Mouse (Mus musculus): Measurements from ENCODE around the gene Znrf1. TPM values are rescaled to one million over a fixed set of nuclear protein-coding genes. Genes with fewer than 3 reads are reported as not detected.

The Znrf1 gene
- polyA plus RNA-seq, 1 experiment from 2014 or later = 14.8 TPM

DNA sequence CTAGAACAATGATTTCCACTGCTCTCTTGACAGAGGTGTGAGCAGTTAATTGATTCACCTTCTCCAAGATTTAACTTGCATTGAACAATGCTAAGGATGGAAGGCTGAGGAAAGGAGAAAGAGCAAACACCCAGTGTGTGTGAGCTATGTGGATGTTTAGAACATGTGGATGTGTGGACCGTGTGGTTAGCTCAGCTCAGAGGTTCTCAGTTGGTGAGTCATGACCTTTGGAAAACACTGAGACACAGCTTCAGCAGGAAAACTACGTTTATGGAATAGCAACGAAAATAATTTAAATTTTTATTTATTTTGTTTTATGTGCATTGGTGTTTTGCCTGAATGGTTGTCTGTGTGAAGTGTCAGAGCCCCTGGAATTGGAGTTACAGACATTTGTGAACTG is 54.3 kb downstream of the Znrf1 start:
- 42% methylated on average over 3 of the region's 3 CpGs for WGBS
- Histone ChIP-seq H3K4me3 (ENCODE audit: low read depth, low read length) (no peak overlapping the region), H3K36me3 (ENCODE audit: control insufficient read depth, insufficient read depth, low read length) (no peaks in the 10 kb centered on the region), H3K27me3 (ENCODE audit: control insufficient read depth, insufficient read depth, low read length) (no peaks in the 10 kb centered on the region), H3K9me3 (ENCODE audit: control insufficient read depth, low read length) (no peaks in the 10 kb centered on the region), H3K27ac (replicated peaks) (no peak overlapping the region), H3K9ac (ENCODE audit: low read length) (no peak overlapping the region), H3K4me1 (replicated peaks; ENCODE audit: control insufficient read depth, insufficient read depth) (no peaks in the 10 kb centered on the region), H3K4me2 (replicated peaks; ENCODE audit: low read depth) (no peak overlapping the region)
- TF ChIP-seq CTCF (IDR thresholded peaks at IDR 0.05; ENCODE audit: low read depth) (no peak), EP300 (optimal IDR thresholded peaks at IDR 0.05) (no peak)
- ATAC-seq (ENCODE audit: low FRiP score, low TSS enrichment) (no peak), DNase-seq (ENCODE audit: low spot score) (no peak)

DNA sequence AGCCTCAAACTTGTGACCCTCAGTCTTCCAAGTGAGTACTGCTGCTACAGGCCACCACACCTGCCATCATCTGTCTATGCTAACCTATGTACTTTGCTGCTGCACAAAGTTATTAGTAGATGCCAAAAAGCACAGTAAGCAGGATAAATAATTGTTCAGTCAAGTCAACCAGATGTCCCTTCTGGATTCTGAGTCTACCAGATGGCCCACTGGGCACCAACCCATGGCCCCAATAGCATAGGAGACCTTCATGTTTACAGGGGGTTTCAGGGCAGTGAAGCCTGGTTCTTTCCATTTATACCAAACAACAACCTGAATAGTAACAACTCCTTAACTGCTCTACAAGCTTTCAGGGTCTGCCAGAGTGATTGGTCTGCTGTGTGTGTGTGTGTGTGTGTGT is 55.3 kb downstream of the Znrf1 start:
- H3K27me3 ChIP-seq (ENCODE audit: control insufficient read depth, insufficient read depth, low read length) = no peaks in the 10 kb centered on the region
- no peak overlapping the region for H3K27ac ChIP-seq (replicated peaks)
- no peak overlapping the region for H3K4me3 ChIP-seq (ENCODE audit: low read depth, low read length)
- no peak for DNase-seq (ENCODE audit: low spot score)
- peaks cover 6% of the 10 kb centered on the region for H3K4me1 ChIP-seq (replicated peaks; ENCODE audit: control insufficient read depth, insufficient read depth)
- no peak overlapping the region for H3K4me2 ChIP-seq (replicated peaks; ENCODE audit: low read depth)
- no peak for ATAC-seq (ENCODE audit: low FRiP score, low TSS enrichment)
- H3K9me3 ChIP-seq (ENCODE audit: control insufficient read depth, low read length) = no peaks in the 10 kb centered on the region
- no peaks in the 10 kb centered on the region for H3K36me3 ChIP-seq (ENCODE audit: control insufficient read depth, insufficient read depth, low read length)
- H3K9ac ChIP-seq (ENCODE audit: low read length) = no peak overlapping the region
- no peak for TF ChIP-seq EP300 (optimal IDR thresholded peaks at IDR 0.05)
- TF ChIP-seq CTCF (IDR thresholded peaks at IDR 0.05; ENCODE audit: low read depth) = no peak

DNA sequence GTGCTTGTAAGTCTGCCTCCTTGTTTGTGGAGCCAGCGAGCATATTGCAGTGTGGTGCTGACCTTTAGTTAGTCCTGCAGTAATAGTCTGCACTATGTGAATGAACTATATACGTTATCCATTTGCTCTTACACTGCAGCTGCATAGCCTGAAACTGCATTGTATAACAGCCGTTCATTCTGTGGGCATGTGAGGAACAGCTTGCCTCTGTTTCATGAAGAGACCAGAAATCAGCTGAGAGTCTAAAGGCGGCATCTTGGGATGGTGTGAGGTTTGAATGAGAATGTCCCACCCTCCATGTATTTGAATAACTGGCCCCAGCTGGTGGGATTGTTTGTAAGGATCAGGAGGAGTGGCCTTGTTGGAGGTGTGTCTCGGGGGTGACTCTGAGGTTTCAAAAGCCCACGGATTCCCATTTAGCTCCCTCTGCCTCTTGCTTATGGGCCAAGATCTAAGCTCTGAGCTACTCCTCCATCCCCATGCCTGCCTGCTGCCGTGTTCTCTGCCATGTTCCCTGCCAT is 56.6 kb downstream of the Znrf1 start:
- ATAC-seq (ENCODE audit: low FRiP score, low TSS enrichment) = no peak
- Histone ChIP-seq H3K27ac (replicated peaks) (no peak overlapping the region), H3K4me3 (ENCODE audit: low read depth, low read length) (no peak overlapping the region), H3K36me3 (ENCODE audit: control insufficient read depth, insufficient read depth, low read length) (no peaks in the 10 kb centered on the region), H3K9ac (ENCODE audit: low read length) (no peak overlapping the region), H3K4me2 (replicated peaks; ENCODE audit: low read depth) (no peak overlapping the region), H3K27me3 (ENCODE audit: control insufficient read depth, insufficient read depth, low read length) (no peaks in the 10 kb centered on the region), H3K9me3 (ENCODE audit: control insufficient read depth, low read length) (no peaks in the 10 kb centered on the region), H3K4me1 (replicated peaks; ENCODE audit: control insufficient read depth, insufficient read depth) (peaks cover 13% of the 10 kb centered on the region)
- DNase-seq (ENCODE audit: low spot score) = no peak
- 61% methylated on average over 7 of the region's 7 CpGs for WGBS
- TF ChIP-seq CTCF (IDR thresholded peaks at IDR 0.05; ENCODE audit: low read depth) (no peak), EP300 (optimal IDR thresholded peaks at IDR 0.05) (no peak)

DNA sequence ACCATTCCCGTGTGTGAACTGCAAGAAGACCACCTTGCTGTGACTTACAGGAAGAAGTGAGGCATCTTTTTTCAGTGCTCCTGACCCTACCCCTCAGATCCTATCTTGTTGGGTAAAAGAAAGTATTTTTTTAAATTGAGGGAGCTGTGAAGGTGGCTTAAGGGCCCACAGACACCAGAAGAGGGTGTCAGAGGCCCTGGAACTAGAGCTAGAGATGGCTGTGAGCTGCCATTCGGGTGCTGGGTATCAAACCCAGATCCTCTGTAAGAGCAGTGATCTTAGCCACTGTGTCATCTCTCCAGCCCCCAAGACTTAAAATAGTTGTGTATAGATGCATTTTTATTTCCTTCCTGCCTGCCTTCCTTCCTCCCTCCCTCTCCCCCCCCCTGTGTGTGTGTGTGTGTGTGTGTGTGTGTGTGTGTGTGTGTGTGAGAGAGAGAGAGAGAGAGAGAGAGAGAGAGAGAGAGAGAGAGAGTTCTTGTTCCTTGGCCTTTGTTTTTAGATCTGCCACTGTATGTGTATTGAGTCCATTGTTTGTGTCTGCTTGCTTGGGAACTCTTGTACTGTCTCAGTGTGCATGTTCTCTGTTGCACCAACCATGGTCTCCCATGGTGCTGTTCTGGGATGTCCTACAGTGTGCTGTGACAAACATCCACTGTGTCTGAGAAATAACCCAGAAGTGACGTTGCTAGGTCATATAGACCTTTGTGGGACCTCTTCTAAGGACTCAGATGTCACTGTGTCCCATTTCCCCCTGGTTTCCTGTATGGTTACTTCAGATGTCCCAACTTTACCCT is 58.3 kb downstream of the Znrf1 start:
- Histone ChIP-seq H3K4me1 (replicated peaks; ENCODE audit: control insufficient read depth, insufficient read depth) (peaks cover 16% of the 10 kb centered on the region), H3K4me2 (replicated peaks; ENCODE audit: low read depth) (no peak overlapping the region), H3K9me3 (ENCODE audit: control insufficient read depth, low read length) (no peaks in the 10 kb centered on the region), H3K36me3 (ENCODE audit: control insufficient read depth, insufficient read depth, low read length) (no peaks in the 10 kb centered on the region), H3K27me3 (ENCODE audit: control insufficient read depth, insufficient read depth, low read length) (no peaks in the 10 kb centered on the region), H3K27ac (replicated peaks) (no peak overlapping the region), H3K9ac (ENCODE audit: low read length) (no peak overlapping the region), H3K4me3 (ENCODE audit: low read depth, low read length) (no peak overlapping the region)
- no peak for ATAC-seq (ENCODE audit: low FRiP score, low TSS enrichment)
- DNase-seq (ENCODE audit: low spot score) = no peak
- 73% methylated on average over 3 of the region's 3 CpGs for WGBS
- TF ChIP-seq CTCF (IDR thresholded peaks at IDR 0.05; ENCODE audit: low read depth) (no peak), EP300 (optimal IDR thresholded peaks at IDR 0.05) (no peak)

DNA sequence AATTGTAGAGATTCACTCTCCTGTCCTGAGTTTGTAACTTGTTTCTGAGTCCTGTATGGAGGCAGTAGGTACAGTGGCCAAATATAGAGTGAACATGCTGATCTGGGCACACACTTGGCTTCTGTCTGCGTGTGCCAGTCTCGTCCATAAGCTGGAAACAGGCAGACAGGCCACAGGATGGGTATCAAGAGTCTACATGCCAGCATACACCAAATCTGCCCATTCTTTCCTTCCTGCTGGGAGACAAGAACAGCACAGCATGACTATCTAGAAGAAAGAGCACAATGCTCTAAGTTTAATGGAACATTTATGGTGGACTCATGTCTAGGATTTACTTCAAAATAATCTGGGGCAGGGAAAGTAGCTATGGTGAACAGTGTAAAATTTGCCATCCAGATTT is 59.1 kb downstream of the Znrf1 start:
- no peaks in the 10 kb centered on the region for H3K9me3 ChIP-seq (ENCODE audit: control insufficient read depth, low read length)
- no peak for ATAC-seq (ENCODE audit: low FRiP score, low TSS enrichment)
- TF ChIP-seq CTCF (IDR thresholded peaks at IDR 0.05; ENCODE audit: low read depth) (no peak), EP300 (optimal IDR thresholded peaks at IDR 0.05) (no peak)
- no peaks in the 10 kb centered on the region for H3K27me3 ChIP-seq (ENCODE audit: control insufficient read depth, insufficient read depth, low read length)
- H3K4me3 ChIP-seq (ENCODE audit: low read depth, low read length) = no peak overlapping the region
- H3K9ac ChIP-seq (ENCODE audit: low read length) = no peak overlapping the region
- H3K4me2 ChIP-seq (replicated peaks; ENCODE audit: low read depth) = no peak overlapping the region
- H3K36me3 ChIP-seq (ENCODE audit: control insufficient read depth, insufficient read depth, low read length) = no peaks in the 10 kb centered on the region
- peaks cover 16% of the 10 kb centered on the region for H3K4me1 ChIP-seq (replicated peaks; ENCODE audit: control insufficient read depth, insufficient read depth)
- 88% methylated on average over 2 of the region's 2 CpGs for WGBS
- no peak for DNase-seq (ENCODE audit: low spot score)
- no peak overlapping the region; the same call in 1 of the 2 replicates for H3K27ac ChIP-seq (replicated peaks)

Measured in stomach, postnatal 0 days (tissue).